Mouse (Mus musculus) CH12.LX (cell line): ENCODE measurements at regions not wholly inside any gene's neighbourhood (a gene's known extent, or its start where the extent isn't known, plus 50 kb on each side); places are given as distances from the start of the nearest gene placed in this dataset.

Source experiments
- DNase-seq: peaks from one replicate; pipeline ENCODE4 v3.0.0-alpha.2; 2013; ENCODE audit errors: extremely low read depth
- H3K27ac ChIP-seq: 2 replicates; pipeline ENCODE4 v1.5.1; 2012; ENCODE audit warnings: low read depth, mild to moderate bottlenecking, control low read depth, moderate library complexity; ENCODE audit not compliant: insufficient read depth
- H3K27me3 ChIP-seq: replicated peaks from 2 replicates; pipeline ENCODE3; 2012; ENCODE audit warnings: inconsistent platforms
- H3K36me3 ChIP-seq, 2 experiments: replicated peaks in 1 of 2; 2 replicates each; pipeline versions ENCODE3 to v1.6.1; 2012; ENCODE audit warnings: inconsistent platforms in 1 of 2, low read length in 1 of 2, mild to moderate bottlenecking in 1 of 2, mixed read lengths in 1 of 2, moderate library complexity in 1 of 2; ENCODE audit not compliant: control insufficient read depth in 1 of 2, insufficient read depth in 1 of 2
- H3K4me1 ChIP-seq, 2 experiments: 2 replicates each; pipeline ENCODE4 v1.6.1; 2012; ENCODE audit warnings: inconsistent platforms in 1 of 2, moderate library complexity in 1 of 2; ENCODE audit not compliant: insufficient read depth in 2 of 2, control insufficient read depth in 1 of 2
- H3K4me2 ChIP-seq: 2 replicates; pipeline ENCODE4 v1.6.1; 2012; ENCODE audit warnings: low read depth, mild to moderate bottlenecking, control low read depth; ENCODE audit not compliant: poor library complexity, insufficient read depth, severe bottlenecking
- H3K4me3 ChIP-seq, 3 experiments: fragments of 150-350 bp in 1 of 3; sonication (generic) in 1 of 3; replicated peaks in 1 of 3; 2 replicates each; pipeline versions ENCODE3 to v1.5.1; 2011 to 2012; ENCODE audit warnings: low read depth in 2 of 3, low read length in 2 of 3, mild to moderate bottlenecking in 2 of 3, moderate library complexity in 2 of 3, control low read depth in 1 of 3, improper control_type of control experiment in 1 of 3, inconsistent platforms in 1 of 3, mixed read lengths in 1 of 3; ENCODE audit not compliant: poor library complexity in 1 of 3
- H3K79me2 ChIP-seq: replicated peaks from 2 replicates; pipeline ENCODE4 v1.6.1; 2012; ENCODE audit warnings: mild to moderate bottlenecking, moderate library complexity; ENCODE audit not compliant: control insufficient read depth, poor library complexity, insufficient read depth, severe bottlenecking; ENCODE audit errors: extremely low read depth
- H3K9ac ChIP-seq: 2 replicates; pipeline ENCODE4 v1.6.1; 2012; ENCODE audit warnings: low read depth, mild to moderate bottlenecking, control low read depth, moderate library complexity; ENCODE audit not compliant: insufficient read depth
- H3K9me3 ChIP-seq: replicated peaks from 2 replicates; pipeline ENCODE3; 2012; ENCODE audit warnings: low read length, inconsistent platforms, mixed read lengths
- CHD2 ChIP-seq: IDR thresholded peaks from 2 replicates; pipeline ENCODE4 v1.6.1; 2011; ENCODE audit warnings: low read length, improper control_type of control experiment
- CTCF ChIP-seq, 2 experiments: IDR thresholded peaks in 1 of 2; conservative IDR thresholded peaks in 1 of 2; 2 replicates each; pipeline ENCODE4 v1.5.1; 2011 to 2012; ENCODE audit warnings: low read depth in 2 of 2, low read length in 2 of 2, improper control_type of control experiment in 1 of 2, inconsistent platforms in 1 of 2, mild to moderate bottlenecking in 1 of 2, moderate library complexity in 1 of 2
- E2F4 ChIP-seq: IDR thresholded peaks from 2 replicates; pipeline ENCODE4 v1.6.1; 2011; ENCODE audit warnings: low read depth, low read length, improper control_type of control experiment; ENCODE audit not compliant: insufficient replicate concordance
- ELF1 ChIP-seq: IDR thresholded peaks from 2 replicates; pipeline ENCODE4 v1.6.1; 2014; ENCODE audit warnings: low read depth, mild to moderate bottlenecking, inconsistent platforms, low read length, improper control_type of control experiment
- ETS1 ChIP-seq: conservative IDR thresholded peaks from 2 replicates; pipeline ENCODE4 v1.6.1; 2012; ENCODE audit warnings: low read depth, mild to moderate bottlenecking, inconsistent platforms, low read length, improper control_type of control experiment, moderate library complexity
- JUN ChIP-seq: IDR thresholded peaks from 2 replicates; pipeline ENCODE4 v1.6.1; 2011; ENCODE audit warnings: low read depth, mild to moderate bottlenecking, low read length, improper control_type of control experiment, moderate library complexity; ENCODE audit not compliant: insufficient read depth
- JUND ChIP-seq: conservative IDR thresholded peaks from 2 replicates; pipeline ENCODE4 v1.6.1; 2011; ENCODE audit warnings: low read depth, low read length, improper control_type of control experiment
- KAT2A ChIP-seq: IDR thresholded peaks from 2 replicates; pipeline ENCODE4 v1.6.1; 2012; ENCODE audit warnings: low read length, improper control_type of control experiment, inconsistent platforms; ENCODE audit not compliant: insufficient replicate concordance
- MEF2A ChIP-seq: IDR thresholded peaks from 2 replicates; pipeline ENCODE4 v1.6.1; 2014; ENCODE audit warnings: low read depth, mild to moderate bottlenecking, inconsistent platforms, low read length, improper control_type of control experiment, borderline replicate concordance
- MYC ChIP-seq: IDR thresholded peaks from 2 replicates; pipeline ENCODE4 v1.6.1; 2011; ENCODE audit warnings: low read depth, mild to moderate bottlenecking, improper control_type of control experiment, low read length
- NELFE ChIP-seq: IDR thresholded peaks from 2 replicates; pipeline ENCODE4 v1.6.1; 2011; ENCODE audit warnings: low read depth, low read length, improper control_type of control experiment
- NRF1 ChIP-seq: IDR thresholded peaks from 2 replicates; pipeline ENCODE4 v1.6.1; 2014; ENCODE audit warnings: low read depth, mild to moderate bottlenecking, inconsistent platforms, low read length, improper control_type of control experiment, moderate library complexity
- POLR2A ChIP-seq: IDR thresholded peaks from 2 replicates; pipeline ENCODE4 v1.6.1; 2011; ENCODE audit warnings: low read depth, mild to moderate bottlenecking, improper control_type of control experiment, low read length
- RAD21 ChIP-seq: IDR thresholded peaks from 2 replicates; pipeline ENCODE4 v1.6.1; 2011; ENCODE audit warnings: low read depth, mild to moderate bottlenecking, low read length, improper control_type of control experiment, moderate library complexity
- SMC3 ChIP-seq: IDR thresholded peaks from 2 replicates; pipeline ENCODE4 v1.6.1; 2011; ENCODE audit warnings: low read depth, low read length, improper control_type of control experiment
- TBP ChIP-seq: conservative IDR thresholded peaks from 2 replicates; pipeline ENCODE4 v1.6.1; 2011; ENCODE audit warnings: low read depth, low read length, improper control_type of control experiment
- TCF12 ChIP-seq: IDR thresholded peaks from 2 replicates; pipeline ENCODE4 v1.6.1; 2014; ENCODE audit warnings: low read depth, mild to moderate bottlenecking, inconsistent platforms, low read length, improper control_type of control experiment
- UBTF ChIP-seq: IDR thresholded peaks from 2 replicates; pipeline ENCODE4 v1.6.1; 2012; ENCODE audit warnings: low read depth, mild to moderate bottlenecking, inconsistent platforms, low read length, improper control_type of control experiment, moderate library complexity
- USF1 ChIP-seq: IDR thresholded peaks from 2 replicates; pipeline ENCODE4 v1.6.1; 2014; ENCODE audit warnings: low read depth, mild to moderate bottlenecking, inconsistent platforms, low read length, improper control_type of control experiment
- USF2 ChIP-seq: conservative IDR thresholded peaks from 2 replicates; pipeline ENCODE4 v1.6.1; 2011; ENCODE audit warnings: low read depth, low read length, improper control_type of control experiment
- ZNF384 ChIP-seq: IDR thresholded peaks from 2 replicates; pipeline ENCODE4 v1.6.1; 2012; ENCODE audit warnings: low read depth, low read length, improper control_type of control experiment, inconsistent platforms
- dilution Hi-C: fragments of 300-500 bp; cut with MboI; formaldehyde crosslinking; loops from 2 replicates; pipeline ENCODE4 v1.14.3; 2020; ENCODE audit warnings: low sequenced_read_pairs; ENCODE audit not compliant: extremely low pct_unique_long_range_greater_than_20kb, extremely low pct_ligation_motif_present
- in situ Hi-C: fragments of 300-500 bp; cut with MboI; formaldehyde crosslinking; loops from 3 replicates; pipeline ENCODE4 v1.14.3; 2019; ENCODE audit warnings: low sequenced_read_pairs, low pct_ligation_motif_present, low pct_unique_long_range_greater_than_20kb, mixed read lengths

DNA sequence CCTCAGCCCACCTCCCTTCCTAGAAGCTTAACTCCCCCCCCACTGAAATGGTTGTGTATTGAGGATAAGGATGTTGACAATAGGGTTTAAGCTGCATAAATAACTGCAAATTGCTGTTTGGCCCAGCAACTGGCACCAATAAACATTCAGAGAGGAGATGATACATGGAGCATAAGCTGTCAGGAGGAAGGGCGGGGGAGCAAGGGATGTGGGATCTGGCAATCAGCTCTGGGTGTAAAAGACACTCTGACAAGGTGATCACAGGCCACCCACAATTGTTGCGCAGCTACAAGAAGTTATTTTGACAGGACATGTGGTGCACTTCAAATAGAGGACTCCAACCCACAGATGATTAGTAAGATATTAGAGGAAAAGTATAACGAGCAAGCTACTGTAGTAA lies 83.8 kb upstream of the Tbc1d5 start:
- dilution Hi-C loops, result no loop called here
- Histone ChIP-seq H3K36me3 (no peaks in the 10 kb centered on the region), H3K9me3 (no peaks in the 10 kb centered on the region)
- no peak for TF ChIP-seq POLR2A
- no peak for TF ChIP-seq JUN
- no peak for TF ChIP-seq ETS1
- no peak for TF ChIP-seq CTCF (conservative IDR thresholded peaks at IDR 0.05 in 1 of 2, IDR thresholded peaks at IDR 0.05 in 1 of 2; ENCODE audit: low read depth in 2 of 2, low read length in 2 of 2)
- no peak for TF ChIP-seq USF1
- no peak for TF ChIP-seq NELFE
- TF ChIP-seq CHD2, result no peak
- TF ChIP-seq USF2, result no peak
- TF ChIP-seq TBP, result no peak
- no peak for TF ChIP-seq ZNF384
- no peak for TF ChIP-seq MEF2A
- no peak for TF ChIP-seq SMC3
- TF ChIP-seq ELF1, result no peak
- no peak for TF ChIP-seq UBTF
- TF ChIP-seq NRF1, result no peak
- TF ChIP-seq, all 38 proteins: peak for 0
- H3K4me2 ChIP-seq, result no peak overlapping the region
- H3K4me1 ChIP-seq, result peaks cover 0 to 3% of the 10 kb centered on the region in 2 experiments; a peak in 2 of 4 replicates
- H3K9ac ChIP-seq, result no peak overlapping the region
- no peak overlapping the region for H3K4me3 ChIP-seq
- no peaks in the 10 kb centered on the region for H3K79me2 ChIP-seq
- H3K27me3 ChIP-seq, result no peaks in the 10 kb centered on the region
- in situ Hi-C loops, result no loop called here
- DNase-seq, result no peak
- no peak overlapping the region for H3K27ac ChIP-seq

DNA sequence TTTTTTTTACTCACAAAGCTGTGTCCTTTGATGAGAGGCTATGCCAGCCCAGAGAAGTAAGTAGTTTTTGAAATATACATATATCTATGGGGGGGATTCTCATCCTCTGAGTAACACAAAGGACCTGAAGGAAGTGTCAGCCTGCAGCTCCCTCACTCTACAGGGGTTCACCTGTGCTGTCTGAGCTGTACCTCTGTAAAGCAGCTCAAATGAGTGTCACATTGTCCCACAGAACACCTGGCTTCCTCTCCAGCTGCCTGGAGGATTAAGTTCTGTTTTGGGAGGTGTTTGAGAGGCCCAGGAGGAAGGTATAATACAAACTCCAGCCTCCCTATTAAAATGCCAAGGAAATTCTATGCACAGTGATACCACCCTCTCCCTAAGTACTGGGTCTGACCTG lies 83.3 kb upstream of the Tbc1d5 start:
- TF ChIP-seq KAT2A (no peak), ELF1 (no peak), SMC3 (no peak), NRF1 (no peak), USF2 (no peak), JUN (no peak), CTCF (conservative IDR thresholded peaks at IDR 0.05 in 1 of 2, IDR thresholded peaks at IDR 0.05 in 1 of 2; ENCODE audit: low read depth in 2 of 2, low read length in 2 of 2) (no peak), MEF2A (no peak), TCF12 (no peak), JUND (no peak), RAD21 (no peak), E2F4 (no peak), MYC (no peak)
- Histone ChIP-seq H3K4me1 (peaks cover 0 to 3% of the 10 kb centered on the region in 2 experiments; a peak in 2 of 4 replicates), H3K4me2 (no peak overlapping the region), H3K9ac (no peak overlapping the region), H3K36me3 (no peaks in the 10 kb centered on the region), H3K27me3 (no peaks in the 10 kb centered on the region), H3K27ac (no peak overlapping the region), H3K4me3 (no peak overlapping the region), H3K9me3 (no peaks in the 10 kb centered on the region), H3K79me2 (no peaks in the 10 kb centered on the region)
- DNase-seq, result no peak
- dilution Hi-C loops (no loop called here), in situ Hi-C loops (no loop called here)
